Mouse (Mus musculus) regulatory T cell (primary cell): Measurements from ENCODE around the gene Eef1akmt1.

Experiments
- in situ Hi-C: fragments of 300-600 bp; cut with MboI, MseI; formaldehyde crosslinking; loops from one replicate; pipeline ENCODE4 v1.15.1; 2025; ENCODE audit warnings: high pct_unique_total_duplicates

Gene Eef1akmt1

DNA sequence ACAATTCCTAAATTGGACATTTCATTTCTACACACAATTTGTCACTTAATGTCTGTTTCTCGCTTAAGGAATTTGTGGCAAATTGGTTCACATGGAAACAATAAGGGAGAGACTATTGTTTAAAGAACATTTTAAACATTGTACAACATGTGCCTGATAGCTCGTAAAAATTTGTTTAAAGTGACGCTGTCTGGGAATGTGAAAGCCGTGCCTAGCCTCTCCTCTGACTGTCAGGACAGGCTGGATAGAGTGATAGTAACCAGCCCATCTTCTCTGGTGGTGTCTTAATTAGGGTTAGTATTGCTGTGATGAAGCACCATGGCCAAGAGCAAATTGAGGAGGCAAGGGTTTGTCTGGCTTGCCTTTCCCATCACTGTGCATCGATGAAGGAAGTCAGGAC is 24.4 kb downstream of the Eef1akmt1 start:
- in situ Hi-C loops = no loop called here

- in situ Hi-C loops = no loop called here
Measured at GRCm38 (mm10) chr14:57546557-57547021, 24.8 kb downstream of the Eef1akmt1 start.

GRCm38 (mm10) chr14:57546131-57546530 is 25.3 kb downstream of the Eef1akmt1 start:
- in situ Hi-C loops = no loop called here

- in situ Hi-C loops = no loop called here
Measured at GRCm38 (mm10) chr14:57545526-57545925, 25.9 kb downstream of the Eef1akmt1 start.

GRCm38 (mm10) chr14:57543420-57544039 is 27.9 kb downstream of the Eef1akmt1 start:
- in situ Hi-C loops = no loop called here

DNA sequence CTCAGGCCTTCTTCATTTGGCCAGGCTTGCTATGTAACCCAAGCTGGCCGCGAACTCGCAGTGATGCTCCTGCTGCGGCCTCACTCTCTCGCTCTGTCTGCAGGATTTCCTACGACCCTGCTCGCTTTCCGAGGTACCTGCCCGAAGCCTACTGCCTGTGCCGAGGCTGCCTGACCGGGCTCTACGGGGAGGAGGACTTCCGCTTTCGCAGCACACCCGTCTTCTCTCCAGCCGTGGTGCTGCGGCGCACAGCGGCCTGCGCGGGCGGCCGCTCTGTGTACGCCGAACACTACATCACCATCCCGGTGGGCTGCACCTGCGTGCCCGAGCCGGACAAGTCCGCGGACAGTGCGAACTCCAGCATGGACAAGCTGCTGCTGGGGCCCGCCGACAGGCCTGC is 29.2 kb downstream of the Eef1akmt1 start:
- in situ Hi-C loops = no loop called here

DNA sequence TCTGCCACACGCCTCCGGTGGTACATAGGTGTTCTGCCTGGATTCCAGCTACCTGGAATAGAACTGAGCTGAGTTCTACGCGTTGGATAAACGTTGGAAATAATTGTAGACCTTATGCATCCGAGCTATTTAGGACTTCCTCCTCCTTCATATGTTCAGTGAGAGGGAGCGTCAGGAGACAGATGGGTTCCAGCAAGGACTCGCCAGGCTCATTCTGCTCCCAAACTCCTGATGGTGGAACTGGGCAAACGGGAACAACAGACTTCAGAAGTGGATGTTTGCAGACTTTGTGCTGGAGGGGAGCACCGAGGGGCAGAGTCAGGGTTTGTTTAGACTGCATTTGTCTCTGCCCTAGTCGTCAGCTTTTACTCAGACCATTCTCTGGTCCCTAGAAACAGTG is 30.7 kb downstream of the Eef1akmt1 start:
- in situ Hi-C loops = no loop called here

- in situ Hi-C loops = no loop called here
Measured at GRCm38 (mm10) chr14:57537261-57538015, 34.0 kb downstream of the Eef1akmt1 start.

GRCm38 (mm10) chr14:57536820-57537219 is 34.6 kb downstream of the Eef1akmt1 start:
- in situ Hi-C loops = no loop called here

DNA sequence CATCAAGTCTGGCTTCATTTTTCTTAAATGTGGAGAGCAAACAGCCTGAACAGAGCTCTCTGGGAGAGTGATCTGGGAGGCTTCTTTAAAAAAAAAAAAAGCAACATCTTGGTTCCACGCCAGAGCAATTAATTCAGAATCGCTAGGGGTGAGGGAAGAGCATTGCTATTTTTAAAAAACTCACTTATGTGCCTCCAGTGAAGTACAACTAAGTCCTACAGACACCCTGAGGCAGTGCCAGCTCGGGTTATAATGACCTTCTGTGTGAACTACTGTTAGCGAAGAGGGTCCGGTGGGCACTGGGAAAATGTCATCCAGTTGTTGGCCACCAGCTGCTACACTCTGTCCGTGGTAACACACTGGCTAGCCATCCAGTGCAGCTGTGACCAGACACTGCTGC is 35.8 kb downstream of the Eef1akmt1 start:
- in situ Hi-C loops = no loop called here

GRCm38 (mm10) chr14:57534961-57535360 is 36.5 kb downstream of the Eef1akmt1 start:
- in situ Hi-C loops = no loop called here

GRCm38 (mm10) chr14:57534346-57534745 is 37.1 kb downstream of the Eef1akmt1 start:
- in situ Hi-C loops = no loop called here

GRCm38 (mm10) chr14:57533841-57534240 is 37.6 kb downstream of the Eef1akmt1 start:
- in situ Hi-C loops = no loop called here

- in situ Hi-C loops = no loop called here
Measured at GRCm38 (mm10) chr14:57533214-57533613, 38.2 kb downstream of the Eef1akmt1 start.

- in situ Hi-C loops = no loop called here
Measured at GRCm38 (mm10) chr14:57532577-57532976, 38.8 kb downstream of the Eef1akmt1 start.

DNA sequence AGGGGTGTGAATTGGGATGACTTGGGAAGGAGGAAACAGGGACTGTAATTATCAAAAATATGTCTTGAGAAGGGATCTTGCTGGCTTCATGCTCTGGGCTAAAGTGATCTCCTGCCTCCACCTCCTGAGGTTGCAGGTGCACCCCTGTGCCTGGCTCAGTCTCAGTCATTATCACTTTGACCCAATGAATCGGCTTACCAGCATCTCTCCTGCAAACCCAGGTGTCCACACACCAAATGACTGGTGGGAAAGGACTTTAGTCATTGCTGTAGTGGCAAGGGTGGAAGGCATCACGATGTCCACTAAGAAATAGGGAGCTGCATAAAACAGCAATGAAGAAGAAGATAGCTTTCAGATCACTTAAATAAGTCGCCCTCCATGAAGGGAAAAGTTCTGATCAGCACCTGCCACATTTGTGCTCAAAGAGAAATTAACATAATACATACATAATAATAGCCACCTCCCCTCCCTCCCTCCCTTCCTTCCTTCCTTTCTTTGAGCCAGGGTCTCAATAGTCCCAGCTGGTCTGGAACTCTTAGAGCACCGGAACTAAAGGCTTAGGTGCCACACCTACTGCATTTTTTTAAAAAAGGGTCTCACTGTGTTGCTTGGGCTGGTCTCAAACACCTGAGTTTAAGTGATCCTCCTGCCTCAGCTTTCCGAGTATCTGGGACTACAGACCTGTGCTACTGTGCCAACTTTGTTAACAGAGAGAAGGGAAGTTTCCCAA is 41.5 kb downstream of the Eef1akmt1 start:
- in situ Hi-C loops = no loop called here

GRCm38 (mm10) chr14:57529086-57529785 is 42.2 kb downstream of the Eef1akmt1 start:
- in situ Hi-C loops = no loop called here

DNA sequence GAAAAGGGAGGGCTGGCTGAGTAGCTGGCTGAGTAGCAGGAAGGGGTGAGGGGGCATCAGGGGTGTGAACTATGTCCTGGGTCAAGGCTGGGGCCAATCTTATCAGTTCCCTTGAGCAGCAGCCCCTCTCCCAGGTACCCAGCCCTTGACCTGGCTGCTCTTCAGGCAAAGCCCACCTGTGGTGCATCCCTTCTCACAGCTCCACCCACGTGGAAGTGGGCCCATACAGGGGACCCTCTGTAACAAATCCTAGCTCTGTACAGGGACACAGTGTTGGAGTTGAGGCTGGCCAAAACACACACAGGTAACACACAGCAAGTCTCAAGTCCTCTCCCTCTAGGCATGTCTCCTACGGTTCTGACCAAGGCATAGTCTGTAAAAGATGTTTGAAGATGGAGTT is 43.8 kb downstream of the Eef1akmt1 start:
- in situ Hi-C loops = no loop called here

DNA sequence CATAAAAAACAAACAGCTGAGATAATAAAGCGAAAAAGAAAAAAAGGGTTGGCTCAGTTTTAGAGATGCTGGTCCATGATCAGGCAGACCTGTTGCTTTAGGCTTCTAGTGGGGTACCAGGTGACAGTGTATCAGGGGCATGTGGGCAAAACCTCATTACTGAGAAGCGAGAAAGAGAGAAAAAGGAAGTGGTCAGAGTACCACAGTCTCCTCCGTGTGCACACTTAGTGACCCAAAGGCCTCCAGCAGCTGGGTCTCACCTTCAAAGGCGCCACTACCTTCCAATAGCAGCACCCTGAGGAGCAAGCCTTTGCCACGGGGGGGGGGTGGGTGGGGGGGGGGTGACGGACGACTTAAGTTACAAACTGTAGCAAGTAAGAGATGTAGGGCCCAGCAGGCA is 44.3 kb downstream of the Eef1akmt1 start:
- in situ Hi-C loops = no loop called here

- in situ Hi-C loops = no loop called here
Measured at GRCm38 (mm10) chr14:57526050-57526623, 45.3 kb downstream of the Eef1akmt1 start.

DNA sequence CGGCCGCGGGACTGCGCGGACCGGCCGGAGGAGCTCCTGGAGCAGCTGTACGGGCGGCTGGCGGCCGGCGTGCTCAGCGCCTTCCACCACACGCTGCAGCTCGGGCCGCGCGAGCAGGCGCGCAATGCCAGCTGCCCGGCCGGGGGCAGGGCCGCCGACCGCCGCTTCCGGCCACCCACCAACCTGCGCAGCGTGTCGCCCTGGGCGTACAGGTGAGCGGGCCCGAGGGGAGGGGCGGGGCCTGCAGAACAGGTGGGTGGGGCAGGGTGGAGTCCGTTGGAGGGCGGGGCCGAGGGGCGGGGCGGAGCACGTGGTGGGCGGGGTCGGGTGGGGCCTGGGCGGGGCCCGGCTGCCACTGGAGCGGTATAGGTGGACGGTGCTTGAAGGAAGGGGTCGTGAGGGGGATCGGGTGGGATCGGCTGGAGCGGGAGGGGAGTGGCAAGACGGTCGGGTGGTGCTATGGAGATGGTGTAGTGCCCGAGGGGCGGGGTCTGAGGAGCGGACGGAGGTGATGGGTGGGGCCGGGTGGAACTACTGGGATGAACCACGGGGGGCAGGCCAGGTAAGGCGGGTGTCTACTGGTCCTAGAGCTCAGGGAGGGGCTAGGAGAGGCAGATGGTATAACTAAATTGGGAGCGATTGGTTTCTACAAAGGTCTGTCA is 45.9 kb downstream of the Eef1akmt1 start:
- in situ Hi-C loops = no loop called here
